Mouse (Mus musculus): Measurements from ENCODE around the gene Tst. TPM values are rescaled to one million over a fixed set of nuclear protein-coding genes. Genes with fewer than 3 reads are reported as not detected.
A peak's percentile ranks its signal among the peaks of the same experiment; 100 is the strongest.

Tst gene
- 3.8 and 3.9 TPM in 2 replicates for polyA plus RNA-seq (2012)

GRCm38 (mm10) chr15:78405517-78406211 lies at the start of gene Tst:
Tst (minus strand) TSS chr15:78405907.
- Histone ChIP-seq H3K9me3 (ENCODE audit: control insufficient read depth, low read length) (0 out of 2 replicates have a peak, but pooled peaks cover 4% of the 10 kb centered on the region), H3K27me3 (ENCODE audit: control insufficient read depth) (peaks cover 14% of the 10 kb centered on the region), H3K36me3 (ENCODE audit: control insufficient read depth) (peaks cover 67% of the 10 kb centered on the region), H3K4me1 (ENCODE audit: control insufficient read depth) (peaks cover 94% of the 10 kb centered on the region), H3K4me3 (replicated peaks) (peak within 1 kb of the TSS; percentile 100)
- TF ChIP-seq TAL1 (IDR thresholded peaks at IDR 0.05; ENCODE audit: low read length) (no peak), GATA1 (IDR thresholded peaks at IDR 0.05; ENCODE audit: low read length) (no peak)

- TF ChIP-seq GATA1 (IDR thresholded peaks at IDR 0.05; ENCODE audit: low read length) (no peak), TAL1 (IDR thresholded peaks at IDR 0.05; ENCODE audit: low read length) (no peak)
- Histone ChIP-seq H3K27me3 (ENCODE audit: control insufficient read depth) (no peaks in the 10 kb centered on the region), H3K36me3 (ENCODE audit: control insufficient read depth) (peaks cover 7% of the 10 kb centered on the region; the same call in 1 of the 2 replicates), H3K4me3 (replicated peaks) (no peak overlapping the region), H3K9me3 (ENCODE audit: control insufficient read depth, low read length) (no peaks in the 10 kb centered on the region), H3K4me1 (ENCODE audit: control insufficient read depth) (peaks cover 21% of the 10 kb centered on the region)
Observed at GRCm38 (mm10) chr15:78455168-78455567, 49.5 kb upstream of the Tst start.

DNA sequence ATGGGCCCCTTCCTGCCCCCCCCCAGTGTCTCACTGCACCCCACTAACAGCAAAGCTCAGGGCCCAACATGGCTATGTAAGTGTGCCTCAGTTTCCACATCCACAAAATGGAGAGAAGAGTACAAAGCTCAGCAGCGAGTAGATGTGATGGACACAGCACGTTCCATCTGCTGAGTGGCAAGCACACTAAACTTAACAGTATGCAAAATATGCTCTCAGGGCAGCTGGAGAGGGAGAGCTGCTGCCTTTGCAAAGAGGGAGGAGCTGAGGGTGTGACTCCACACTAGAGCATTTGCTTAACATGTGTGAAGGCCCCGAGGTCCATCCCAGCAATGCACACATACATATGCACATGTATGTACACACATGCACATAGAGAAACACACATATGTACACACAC lies 47.2 kb upstream of the Tst start:
- TF ChIP-seq GATA1 (IDR thresholded peaks at IDR 0.05; ENCODE audit: low read length) (no peak), TAL1 (IDR thresholded peaks at IDR 0.05; ENCODE audit: low read length) (no peak)
- H3K27me3 ChIP-seq (ENCODE audit: control insufficient read depth) = no peaks in the 10 kb centered on the region
- peaks cover 42% of the 10 kb centered on the region for H3K4me1 ChIP-seq (ENCODE audit: control insufficient read depth)
- no peaks in the 10 kb centered on the region for H3K9me3 ChIP-seq (ENCODE audit: control insufficient read depth, low read length)
- H3K4me3 ChIP-seq (replicated peaks) = no peak overlapping the region
- H3K36me3 ChIP-seq (ENCODE audit: control insufficient read depth) = peaks cover 7% of the 10 kb centered on the region; the same call in 1 of the 2 replicates

DNA sequence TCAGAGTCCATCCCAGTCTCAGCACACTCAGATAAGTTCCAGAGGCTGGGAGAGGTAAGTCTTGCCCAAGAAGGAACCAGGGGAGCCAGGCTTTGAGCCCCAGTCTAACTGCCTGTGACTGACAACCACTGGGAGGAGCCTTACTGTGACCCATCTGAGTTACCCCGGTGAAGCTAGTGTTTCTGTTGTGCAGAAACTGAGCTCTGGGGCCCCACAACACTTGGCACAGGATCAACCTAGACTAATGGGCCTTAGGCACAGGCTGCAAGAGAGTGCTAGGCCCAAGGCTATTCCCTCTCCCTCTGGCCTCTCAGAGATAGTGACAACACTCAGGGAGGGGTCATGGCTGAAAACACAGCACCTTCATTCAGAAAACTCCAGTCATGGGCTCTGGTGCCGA lies 45.5 kb upstream of the Tst start:
- Histone ChIP-seq H3K4me3 (replicated peaks) (no peak overlapping the region), H3K4me1 (ENCODE audit: control insufficient read depth) (peaks cover 47% of the 10 kb centered on the region), H3K9me3 (ENCODE audit: control insufficient read depth, low read length) (no peaks in the 10 kb centered on the region), H3K36me3 (ENCODE audit: control insufficient read depth) (peaks cover 7% of the 10 kb centered on the region; the same call in 1 of the 2 replicates), H3K27me3 (ENCODE audit: control insufficient read depth) (no peaks in the 10 kb centered on the region)
- no peak for TF ChIP-seq TAL1 (IDR thresholded peaks at IDR 0.05; ENCODE audit: low read length)
- TF ChIP-seq GATA1 (IDR thresholded peaks at IDR 0.05; ENCODE audit: low read length) = no peak

DNA sequence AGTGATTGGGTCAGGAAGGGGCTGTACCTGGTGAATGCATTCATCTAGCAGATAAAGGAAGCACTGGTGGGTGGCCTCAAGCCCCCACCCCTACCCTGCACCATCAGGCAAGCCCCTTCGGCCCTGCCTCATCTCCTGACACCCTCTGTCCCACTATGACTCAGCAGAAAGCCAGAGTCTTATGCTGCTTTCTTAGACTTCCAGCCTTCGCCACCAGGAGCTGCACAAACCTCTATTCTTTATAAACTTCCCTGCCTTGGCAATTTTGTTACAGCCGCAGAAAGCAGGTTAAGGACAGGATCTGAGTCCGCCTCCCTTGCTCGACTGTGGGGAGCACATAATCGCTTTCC lies 44.7 kb upstream of the Tst start:
- H3K4me3 ChIP-seq (replicated peaks) = no peak overlapping the region
- TF ChIP-seq GATA1 (IDR thresholded peaks at IDR 0.05; ENCODE audit: low read length) = no peak
- TF ChIP-seq TAL1 (IDR thresholded peaks at IDR 0.05; ENCODE audit: low read length) = no peak
- H3K27me3 ChIP-seq (ENCODE audit: control insufficient read depth) = no peaks in the 10 kb centered on the region
- H3K4me1 ChIP-seq (ENCODE audit: control insufficient read depth) = peaks cover 47% of the 10 kb centered on the region
- peaks cover 7% of the 10 kb centered on the region; the same call in 1 of the 2 replicates for H3K36me3 ChIP-seq (ENCODE audit: control insufficient read depth)
- H3K9me3 ChIP-seq (ENCODE audit: control insufficient read depth, low read length) = no peaks in the 10 kb centered on the region

GRCm38 (mm10) chr15:78449694-78450418 lies 44.1 kb upstream of the Tst start:
- Histone ChIP-seq H3K36me3 (ENCODE audit: control insufficient read depth) (peaks cover 7% of the 10 kb centered on the region; the same call in 1 of the 2 replicates), H3K27me3 (ENCODE audit: control insufficient read depth) (no peaks in the 10 kb centered on the region), H3K4me3 (replicated peaks) (no peak overlapping the region), H3K4me1 (ENCODE audit: control insufficient read depth) (peaks cover 47% of the 10 kb centered on the region), H3K9me3 (ENCODE audit: control insufficient read depth, low read length) (no peaks in the 10 kb centered on the region)
- TF ChIP-seq GATA1 (IDR thresholded peaks at IDR 0.05; ENCODE audit: low read length) (no peak), TAL1 (IDR thresholded peaks at IDR 0.05; ENCODE audit: low read length) (no peak)

DNA sequence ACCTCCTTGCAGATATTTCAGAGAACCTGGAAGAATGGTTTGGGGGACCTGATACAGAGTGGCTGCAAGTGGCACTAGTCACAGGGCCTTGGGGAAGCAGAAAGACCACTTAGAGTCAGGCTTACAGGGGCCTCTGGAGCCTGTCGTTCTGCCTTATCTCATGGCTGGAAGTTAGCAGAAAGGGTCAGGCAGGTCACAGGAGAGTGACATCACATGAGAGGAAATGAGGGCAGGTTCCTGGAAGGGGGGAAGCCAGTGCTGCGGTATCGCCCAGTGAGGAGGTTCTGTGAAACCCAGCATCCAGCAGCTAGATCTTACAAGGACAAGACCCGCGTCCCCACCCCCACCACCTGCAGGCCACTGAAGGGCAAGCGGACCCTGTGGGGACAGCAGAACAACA lies 43.4 kb upstream of the Tst start:
- peaks cover 7% of the 10 kb centered on the region; the same call in 1 of the 2 replicates for H3K36me3 ChIP-seq (ENCODE audit: control insufficient read depth)
- H3K9me3 ChIP-seq (ENCODE audit: control insufficient read depth, low read length) = no peaks in the 10 kb centered on the region
- H3K4me3 ChIP-seq (replicated peaks) = no peak overlapping the region
- H3K27me3 ChIP-seq (ENCODE audit: control insufficient read depth) = no peaks in the 10 kb centered on the region
- TF ChIP-seq TAL1 (IDR thresholded peaks at IDR 0.05; ENCODE audit: low read length) (no peak), GATA1 (IDR thresholded peaks at IDR 0.05; ENCODE audit: low read length) (no peak)
- peaks cover 47% of the 10 kb centered on the region for H3K4me1 ChIP-seq (ENCODE audit: control insufficient read depth)

- H3K9me3 ChIP-seq (ENCODE audit: control insufficient read depth, low read length) = no peaks in the 10 kb centered on the region
- TF ChIP-seq GATA1 (IDR thresholded peaks at IDR 0.05; ENCODE audit: low read length) (no peak), TAL1 (IDR thresholded peaks at IDR 0.05; ENCODE audit: low read length) (no peak)
- H3K4me1 ChIP-seq (ENCODE audit: control insufficient read depth) = peaks cover 46% of the 10 kb centered on the region
- H3K36me3 ChIP-seq (ENCODE audit: control insufficient read depth) = peaks cover 7% of the 10 kb centered on the region; the same call in 1 of the 2 replicates
- no peaks in the 10 kb centered on the region for H3K27me3 ChIP-seq (ENCODE audit: control insufficient read depth)
- H3K4me3 ChIP-seq (replicated peaks) = peak overlapping the region; percentile 65
Observed at GRCm38 (mm10) chr15:78447746-78448535, 42.2 kb upstream of the Tst start.

All from erythroblast, embryonic 14.5 days (primary cell).